Mouse (Mus musculus): ENCODE data around the gene Colgalt2. TPM values are rescaled to one million over a fixed set of nuclear protein-coding genes. Genes with fewer than 3 reads are reported as not detected.
A peak's percentile ranks its signal among the peaks of the same experiment; 100 is the strongest.

Colgalt2 gene
- polyA plus RNA-seq, 1 experiment from 2014 or later, result 4.2 TPM

GRCm38 (mm10) chr1:152543449-152544159, 144.0 kb downstream of the Colgalt2 start:
- whole genome bisulfite sequencing, result 90% methylated on average over 2 of the region's 2 CpGs
- peaks cover 21% of the 10 kb centered on the region for H3K36me3 ChIP-seq

GRCm38 (mm10) chr1:152549061-152549738, 149.6 kb downstream of the Colgalt2 start:
- Histone ChIP-seq H3K9me3 (replicated peaks) (no peaks in the 10 kb centered on the region), H3K4me1 (no peaks in the 10 kb centered on the region), H3K9ac (no peak overlapping the region), H3K27ac (no peak overlapping the region), H3K4me3 (no peak overlapping the region), H3K36me3 (peaks cover 17% of the 10 kb centered on the region; the same call in 1 of the 2 replicates), H3K4me2 (replicated peaks) (no peak overlapping the region), H3K27me3 (no peaks in the 10 kb centered on the region)
- ATAC-seq (ENCODE audit: low FRiP score), result no peak
- 80% methylated on average over 13 of the region's 13 CpGs for WGBS

More at GRCm38 (mm10) chr1:152543449-152544159, 144.0 kb downstream of the Colgalt2 start:
- no peak overlapping the region for H3K9ac ChIP-seq
- H3K27me3 ChIP-seq, result no peaks in the 10 kb centered on the region
- no peaks in the 10 kb centered on the region for H3K4me1 ChIP-seq
- ATAC-seq (ENCODE audit: low FRiP score), result no peak
- H3K4me3 ChIP-seq, result no peak overlapping the region
- H3K4me2 ChIP-seq (replicated peaks), result no peak overlapping the region
- no peaks in the 10 kb centered on the region for H3K9me3 ChIP-seq (replicated peaks)
- H3K27ac ChIP-seq, result no peak overlapping the region

GRCm38 (mm10) chr1:152550544-152550943, 150.9 kb downstream of the Colgalt2 start:
- Histone ChIP-seq H3K9me3 (replicated peaks) (no peaks in the 10 kb centered on the region), H3K4me2 (replicated peaks) (no peak overlapping the region), H3K27ac (no peak overlapping the region), H3K4me1 (peaks cover 2% of the 10 kb centered on the region), H3K27me3 (no peaks in the 10 kb centered on the region), H3K9ac (no peak overlapping the region), H3K4me3 (no peak overlapping the region), H3K36me3 (peaks cover 16% of the 10 kb centered on the region; the same call in 1 of the 2 replicates)
- WGBS, result 85% methylated on average over 2 of the region's 2 CpGs
- no peak for ATAC-seq (ENCODE audit: low FRiP score)

- WGBS, result 83% methylated on average over 3 of the region's 3 CpGs
- Histone ChIP-seq H3K36me3 (peaks cover 16% of the 10 kb centered on the region; the same call in 1 of the 2 replicates), H3K9me3 (replicated peaks) (no peaks in the 10 kb centered on the region), H3K4me2 (replicated peaks) (no peak overlapping the region), H3K4me3 (no peak overlapping the region), H3K27ac (no peak overlapping the region), H3K4me1 (peaks cover 6% of the 10 kb centered on the region), H3K27me3 (no peaks in the 10 kb centered on the region), H3K9ac (no peak overlapping the region)
- ATAC-seq (ENCODE audit: low FRiP score), result no peak
These were observed 151.3 kb downstream of the Colgalt2 start for GRCm38 (mm10) chr1:152550973-152551372.

- H3K4me1 ChIP-seq, result peaks cover 15% of the 10 kb centered on the region
- no peaks in the 10 kb centered on the region for H3K9me3 ChIP-seq (replicated peaks)
- no peak overlapping the region for H3K4me2 ChIP-seq (replicated peaks)
- WGBS, result 77% methylated on average over 15 of the region's 15 CpGs
- H3K27ac ChIP-seq, result no peak overlapping the region
- H3K27me3 ChIP-seq, result no peaks in the 10 kb centered on the region
- ATAC-seq (ENCODE audit: low FRiP score), result no peak
- peaks cover 6% of the 10 kb centered on the region; the same call in 1 of the 2 replicates for H3K36me3 ChIP-seq
- H3K9ac ChIP-seq, result no peak overlapping the region
- H3K4me3 ChIP-seq, result no peak overlapping the region
These were observed 154.4 kb downstream of the Colgalt2 start for GRCm38 (mm10) chr1:152553912-152554547.

- Histone ChIP-seq H3K9ac (no peak overlapping the region), H3K4me1 (peaks cover 15% of the 10 kb centered on the region), H3K4me2 (replicated peaks) (no peak overlapping the region), H3K27ac (peak overlapping the region; percentile 60), H3K4me3 (no peak overlapping the region), H3K36me3 (peaks cover 6% of the 10 kb centered on the region; the same call in 1 of the 2 replicates), H3K27me3 (no peaks in the 10 kb centered on the region), H3K9me3 (replicated peaks) (no peaks in the 10 kb centered on the region)
- 14% methylated on average over 7 of the region's 7 CpGs for WGBS
- peak; percentile 89 for ATAC-seq (ENCODE audit: low FRiP score)
These were observed 156.4 kb downstream of the Colgalt2 start for GRCm38 (mm10) chr1:152555944-152556573.

- Histone ChIP-seq H3K27me3 (no peaks in the 10 kb centered on the region), H3K4me2 (replicated peaks) (no peak overlapping the region), H3K36me3 (peaks cover 3% of the 10 kb centered on the region; the same call in 1 of the 2 replicates), H3K9ac (no peak overlapping the region), H3K9me3 (replicated peaks) (no peaks in the 10 kb centered on the region), H3K4me1 (peaks cover 18% of the 10 kb centered on the region), H3K4me3 (no peak overlapping the region), H3K27ac (peak overlapping the region; percentile 60)
- WGBS, result 45% methylated on average over 14 of the region's 14 CpGs
- ATAC-seq (ENCODE audit: low FRiP score), result peak; percentile 76
These were observed 157.1 kb downstream of the Colgalt2 start for GRCm38 (mm10) chr1:152556576-152557281.

Other genes starting within 250 kb of the Colgalt2 start
- 45.3 and 45.4 TPM in 2 replicates for gene Tsen15, start 13.1 kb upstream of the Colgalt2 start, polyA plus RNA-seq (2016; fragmentation: Nextera tagmentation; extraction: Ambion mirVana)